Mouse (Mus musculus): ENCODE data around the gene Mcts2. TPM values are rescaled to one million over a fixed set of nuclear protein-coding genes. Genes with fewer than 3 reads are reported as not detected.
A peak's percentile ranks its signal among the peaks of the same experiment; 100 is the strongest.
"Not testable (repeated sequence)": the region's sequence is repeated elsewhere in the genome, so short reads cannot be mapped to it uniquely, and the experiment has no call there.

The Mcts2 gene
- total RNA-seq (2021) (10 to 100 TPM; 26.7 to 32.9 TPM), polyA plus RNA-seq (2012; rRNA removed) (1.9 and 2.3 TPM in 2 replicates)
- long read RNA-seq, transcript Mcts2-201 (1 exons, 912 nt), result major isoform, 10 of 10 reads
- long read RNA-seq, partial matches to known transcripts, result 0 of 10 reads
- long read RNA-seq, other reads (novel, unspliced or antisense), result 0 of 10 reads

DNA sequence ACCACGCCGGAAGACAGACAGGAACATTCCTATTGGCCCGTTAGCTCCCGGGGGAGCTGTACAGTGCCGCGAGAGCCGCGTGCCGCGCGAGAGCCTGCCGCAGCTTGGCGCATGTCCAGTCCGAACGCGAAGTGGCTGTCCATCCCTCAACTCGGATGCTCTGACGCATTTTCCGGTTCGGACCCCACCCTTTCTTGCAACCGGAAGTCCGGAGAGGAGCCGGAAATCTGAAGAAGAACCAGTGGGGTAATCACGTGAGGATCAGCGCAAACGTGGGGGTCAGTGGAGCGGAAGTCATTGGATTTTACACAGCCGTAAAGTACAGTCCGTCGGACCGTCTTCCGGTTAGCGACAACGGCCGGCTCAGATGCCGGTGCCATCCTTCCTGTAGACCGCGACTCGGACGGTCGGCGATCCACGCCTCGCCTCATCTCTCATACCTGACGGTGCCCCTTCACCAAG lies at the start of gene Mcts2:
TSS of gene Mcts2 (plus strand) at position 230 of the 462 bp plus-strand sequence.
- DNase-seq, result peak; percentile 95

DNA sequence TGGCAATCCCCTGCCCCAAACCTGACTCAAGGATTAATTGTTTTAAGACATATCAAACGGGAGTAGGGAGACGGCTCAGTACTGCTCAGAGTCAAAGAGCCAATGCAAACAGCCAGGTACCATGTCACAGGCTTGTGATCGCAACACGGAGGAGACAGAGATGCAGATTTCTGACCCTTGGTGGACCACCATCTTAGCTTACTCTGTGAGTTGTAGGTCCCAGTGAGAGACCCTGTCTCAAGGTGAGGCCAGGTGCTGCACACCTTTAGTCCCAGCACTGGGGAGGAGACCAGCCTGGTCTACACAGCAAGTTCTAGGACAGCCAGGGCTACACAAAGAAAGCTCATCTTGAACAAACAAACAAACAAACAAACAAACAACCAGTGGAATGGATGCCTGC lies 49.5 kb upstream of the Mcts2 start:
- DNase-seq, result no peak

DNA sequence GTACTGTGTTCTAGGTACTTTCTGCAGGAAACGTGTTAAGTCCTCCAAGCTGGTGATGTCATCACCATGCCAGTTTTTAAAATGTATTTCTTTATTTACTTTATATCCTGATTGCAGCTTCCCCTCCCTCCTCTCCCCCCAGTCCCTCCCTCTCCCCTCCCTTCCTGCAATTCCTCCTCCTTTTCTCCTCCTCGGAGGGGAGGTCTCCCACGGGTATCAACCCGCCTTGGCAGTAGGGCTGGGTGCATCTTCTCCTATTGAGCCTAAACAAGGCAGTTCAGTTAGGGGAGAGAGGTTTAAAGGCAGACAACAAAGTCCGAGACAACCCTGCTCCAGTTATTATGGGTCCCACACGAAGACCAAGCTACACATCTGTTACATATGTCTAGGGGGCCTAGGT lies 48.0 kb upstream of the Mcts2 start:
- no peak for DNase-seq

DNA sequence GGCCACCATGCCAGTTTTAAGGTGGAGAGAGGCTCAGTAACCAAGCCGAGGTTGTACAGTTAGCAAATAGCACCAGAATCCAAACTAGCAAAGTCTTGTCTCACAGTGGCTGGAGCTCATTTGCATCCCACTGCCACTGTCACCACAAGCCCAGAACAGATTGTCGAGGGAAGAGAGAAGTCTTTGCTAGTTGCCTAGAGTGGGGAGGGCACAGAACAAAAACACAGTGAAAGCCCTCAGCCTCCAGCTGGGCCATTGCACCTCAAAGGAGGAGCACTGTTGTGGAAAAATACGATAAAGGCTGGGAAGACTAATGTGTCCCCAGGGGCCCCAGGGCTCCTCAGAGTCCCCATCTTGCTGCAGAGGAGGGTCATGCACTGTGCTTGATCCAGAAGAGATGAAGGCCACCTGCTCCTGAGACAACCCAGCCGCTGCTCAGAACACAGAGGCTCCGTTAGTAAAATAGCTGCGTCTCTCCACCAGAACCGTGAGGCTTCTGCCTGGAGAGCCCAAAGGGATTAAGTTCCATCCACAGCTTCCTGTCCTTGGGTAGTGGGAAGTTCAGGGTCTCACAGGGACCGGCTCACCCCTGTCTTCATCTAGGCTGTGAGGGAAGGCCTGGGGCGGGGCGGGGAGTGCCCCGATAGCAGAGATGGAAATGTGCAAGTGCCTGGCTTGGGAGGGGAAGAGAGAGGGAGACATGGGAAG lies 47.3 kb upstream of the Mcts2 start:
- no peak for DNase-seq

DNA sequence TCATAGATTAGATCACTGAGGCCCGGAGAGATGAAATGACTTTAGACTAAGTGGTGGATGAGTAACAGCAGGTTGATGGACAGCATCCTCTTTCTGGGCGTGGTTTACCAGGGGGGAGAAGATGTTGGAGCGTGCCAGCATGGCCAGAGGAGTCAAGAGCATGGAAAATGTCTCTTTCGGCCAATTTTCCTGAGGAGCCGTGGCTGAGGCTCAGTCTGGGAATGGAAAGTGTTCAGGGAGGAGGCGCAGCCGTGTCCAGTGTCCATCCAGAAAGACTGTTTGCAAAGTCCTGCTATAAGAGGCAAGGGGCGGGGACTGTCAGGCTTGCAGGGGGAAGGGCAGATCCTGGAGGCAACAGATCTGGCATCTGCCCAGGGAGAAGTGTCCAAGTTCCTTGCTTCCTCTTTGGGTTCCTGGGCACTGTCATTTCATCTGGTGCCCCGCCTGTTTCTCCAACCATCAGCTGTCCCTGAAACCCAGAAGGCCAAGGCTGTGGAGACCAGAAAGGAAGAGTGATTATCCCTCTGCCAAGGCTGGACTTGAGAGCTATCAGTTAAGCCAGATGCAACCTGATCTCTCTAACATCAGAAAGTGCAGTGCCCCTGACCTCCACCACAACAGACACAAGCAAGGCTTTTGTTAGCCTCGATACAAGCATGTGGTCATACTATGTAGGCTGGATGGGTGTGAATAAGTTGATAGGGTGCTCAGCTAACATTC lies 33.8 kb upstream of the Mcts2 start:
- DNase-seq, result peak; percentile 88

DNA sequence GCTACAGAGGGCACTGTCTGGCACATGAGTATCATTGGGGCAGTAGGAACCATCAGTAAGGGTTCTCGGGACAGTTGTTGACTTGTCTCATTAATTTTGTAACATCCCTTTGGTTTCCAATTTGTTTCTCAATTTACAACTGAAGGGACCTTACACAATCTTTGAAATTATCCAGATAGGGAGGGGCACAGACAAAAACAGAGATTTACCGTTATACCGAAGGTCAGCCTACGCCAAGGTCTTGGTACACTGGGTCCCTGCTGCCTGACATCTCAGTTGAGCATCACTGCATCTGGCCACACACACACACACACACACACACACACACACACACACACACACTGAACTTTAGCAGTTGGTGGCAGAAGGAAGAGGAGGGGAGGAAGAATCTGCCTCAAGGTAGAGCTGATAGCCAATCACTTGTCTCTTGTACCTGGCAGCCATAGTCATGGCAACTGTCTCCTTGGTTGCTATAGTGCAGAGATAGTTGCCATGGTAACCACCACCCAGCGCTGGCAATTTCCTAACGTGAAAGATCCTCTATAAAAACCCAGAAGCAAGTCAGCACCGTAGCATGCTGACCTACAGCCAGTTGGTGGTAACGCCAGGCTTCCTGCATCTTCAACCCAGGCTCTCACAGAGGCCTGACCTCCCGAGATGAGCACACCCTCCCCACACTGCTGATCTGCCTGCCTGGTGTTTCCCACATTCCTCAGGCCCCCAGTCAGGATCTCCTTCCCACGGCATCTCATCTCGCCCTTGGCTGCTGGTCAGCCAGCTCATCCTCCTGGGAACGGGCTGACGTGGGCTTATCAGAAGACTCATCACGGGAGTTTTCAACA lies 32.7 kb upstream of the Mcts2 start:
- peak; percentile 87 for DNase-seq

DNA sequence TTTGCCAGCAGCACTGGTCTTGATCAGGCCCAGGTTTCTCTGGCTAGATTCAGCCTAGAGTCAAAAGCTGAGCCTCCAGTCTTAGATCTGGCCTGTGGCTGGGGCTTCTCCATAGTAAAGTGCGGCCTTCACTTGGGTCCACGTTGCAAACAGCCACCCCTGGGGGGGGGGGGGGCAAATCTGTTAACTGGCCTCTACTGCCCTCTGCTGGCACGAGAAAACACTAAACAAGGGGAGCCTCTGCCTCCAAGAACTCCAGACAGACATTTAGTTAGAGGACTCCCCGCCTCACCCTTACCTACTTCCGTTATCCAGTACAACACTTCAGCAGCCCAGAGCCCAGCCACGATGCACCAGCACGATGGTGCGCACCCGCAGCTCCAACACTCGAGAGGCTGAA lies 29.4 kb upstream of the Mcts2 start:
- no peak for DNase-seq

DNA sequence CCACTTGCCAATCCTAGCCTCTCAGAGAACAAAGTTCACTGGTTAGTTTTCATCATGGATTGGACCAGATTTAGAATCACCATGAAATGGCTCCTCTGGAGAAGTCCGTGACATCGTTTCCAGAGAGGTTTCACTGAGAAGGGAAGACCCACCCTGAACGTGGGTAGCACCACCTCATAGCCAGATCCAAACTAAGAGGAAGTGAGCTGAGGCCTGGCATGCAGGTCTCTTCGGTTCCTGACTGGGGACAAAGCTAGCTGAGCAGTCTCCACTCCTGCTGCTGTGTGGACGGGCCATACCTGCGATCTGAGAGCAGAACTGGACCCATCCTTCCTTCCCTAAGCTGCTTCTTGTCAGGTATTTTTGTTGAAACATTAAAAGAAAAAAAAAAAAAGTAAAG lies 25.7 kb upstream of the Mcts2 start:
- DNase-seq, result no peak

DNA sequence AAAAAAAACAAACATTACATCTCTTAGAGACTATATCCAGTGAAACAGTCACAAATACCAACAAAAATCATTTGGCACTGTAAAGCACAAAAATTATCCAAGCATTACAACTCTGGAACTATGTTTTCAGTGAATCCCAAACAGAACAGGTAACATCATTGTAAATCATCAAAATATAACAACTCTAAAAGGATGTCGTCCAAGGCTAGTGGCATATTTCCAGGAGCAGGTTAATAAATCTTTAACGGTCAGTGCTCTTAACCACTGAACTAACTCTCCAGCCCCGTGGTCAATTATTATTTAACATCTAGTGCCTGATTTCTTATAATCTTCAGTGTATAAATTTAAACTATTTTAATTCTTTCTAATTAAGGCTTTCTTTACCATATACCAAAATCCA lies 20.6 kb upstream of the Mcts2 start:
- not testable (repeated sequence) for DNase-seq

DNA sequence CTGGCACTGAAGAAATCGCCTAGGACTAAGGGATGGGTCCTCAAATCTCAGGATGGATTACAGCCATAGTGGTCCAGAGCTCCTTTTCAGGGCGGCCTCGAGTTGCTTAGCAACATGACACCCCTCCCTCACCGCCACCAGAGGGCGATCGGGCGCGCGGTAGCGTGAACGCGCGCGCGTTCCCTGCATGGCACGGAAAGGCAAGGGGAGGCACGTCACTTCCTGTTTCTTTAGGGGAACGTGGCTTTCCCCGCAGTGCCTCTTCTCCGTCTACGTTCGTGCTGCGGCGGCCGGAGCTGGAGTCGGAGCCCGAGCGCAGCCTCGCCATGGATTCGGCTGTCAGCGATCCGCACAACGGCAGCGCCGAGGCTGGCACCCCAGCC lies 17.6 kb upstream of the Mcts2 start, which contains the start of gene H13:
TSS of gene H13 (plus strand) at position 206 of the 383 bp plus-strand sequence.
- peak; percentile 95 for DNase-seq

DNA sequence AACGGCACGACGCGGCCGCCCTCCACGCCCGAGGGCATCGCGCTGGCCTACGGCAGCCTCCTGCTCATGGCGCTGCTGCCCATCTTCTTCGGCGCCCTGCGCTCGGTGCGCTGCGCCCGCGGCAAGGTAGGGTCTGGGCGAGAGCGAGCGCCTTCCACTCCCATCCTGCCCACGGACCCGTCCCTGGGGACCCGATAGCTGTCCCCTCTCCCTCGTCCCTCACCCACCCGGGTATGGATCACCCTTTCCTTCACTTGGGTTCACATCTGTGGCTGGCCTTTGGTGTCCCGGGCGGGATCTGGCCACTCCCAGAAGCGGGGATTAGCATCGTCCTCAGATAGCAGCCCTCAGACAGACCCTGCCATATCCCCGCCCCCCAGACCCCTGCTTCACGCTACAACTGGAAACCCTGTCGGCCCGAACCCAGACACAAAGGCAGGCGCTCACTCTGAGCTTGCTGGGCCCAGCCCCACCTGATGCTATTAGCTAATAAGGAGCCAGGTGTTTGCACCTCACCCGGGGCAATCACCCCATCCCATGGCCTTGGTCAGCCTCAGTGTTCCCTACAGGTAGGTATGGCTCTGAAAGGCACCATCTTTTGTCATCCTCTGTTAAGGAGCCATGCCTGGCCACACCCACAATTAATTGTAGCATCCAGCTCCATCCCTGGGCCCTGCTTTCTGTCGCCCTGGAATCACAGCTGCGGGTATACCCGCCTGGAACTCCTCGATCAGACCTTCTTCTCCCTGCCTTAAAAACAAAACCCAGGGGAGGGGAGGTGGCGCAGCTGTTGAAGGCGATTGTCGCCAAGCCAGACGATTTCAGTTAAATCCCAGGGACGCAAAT lies 17.0 kb upstream of the Mcts2 start:
- DNase-seq, result peak; percentile 33

DNA sequence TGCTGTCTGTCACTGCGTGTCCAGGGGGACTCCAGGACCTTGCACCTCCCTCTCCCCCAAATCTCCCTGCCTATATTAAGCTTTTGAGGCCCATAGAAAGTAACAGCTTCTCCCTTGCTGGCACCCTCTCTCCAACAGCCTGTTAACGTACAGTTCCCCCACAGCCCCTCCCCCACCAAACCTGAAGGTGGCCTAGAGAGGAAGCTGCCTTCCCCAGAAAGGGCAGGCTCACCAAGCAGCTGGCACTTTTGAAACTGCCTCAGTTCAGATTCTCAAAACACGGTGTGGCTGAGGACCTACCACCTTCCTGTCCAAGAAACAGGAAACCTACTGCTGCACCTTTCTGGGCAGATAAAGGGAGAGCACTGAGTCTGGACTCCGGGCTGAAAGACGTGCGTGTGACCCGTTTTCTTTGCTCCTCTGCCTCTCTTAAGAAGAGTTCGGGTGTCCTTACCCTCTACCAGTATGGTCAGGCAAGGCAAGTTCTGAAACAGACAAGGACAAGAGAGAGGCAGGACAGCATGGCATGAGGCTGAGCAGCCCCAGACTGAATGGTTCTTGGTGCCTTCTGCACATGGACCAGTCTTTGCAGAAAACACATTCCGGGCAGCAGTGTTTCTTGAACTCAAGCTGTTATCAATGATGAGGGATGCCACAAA lies 15.7 kb upstream of the Mcts2 start:
- no peak for DNase-seq

DNA sequence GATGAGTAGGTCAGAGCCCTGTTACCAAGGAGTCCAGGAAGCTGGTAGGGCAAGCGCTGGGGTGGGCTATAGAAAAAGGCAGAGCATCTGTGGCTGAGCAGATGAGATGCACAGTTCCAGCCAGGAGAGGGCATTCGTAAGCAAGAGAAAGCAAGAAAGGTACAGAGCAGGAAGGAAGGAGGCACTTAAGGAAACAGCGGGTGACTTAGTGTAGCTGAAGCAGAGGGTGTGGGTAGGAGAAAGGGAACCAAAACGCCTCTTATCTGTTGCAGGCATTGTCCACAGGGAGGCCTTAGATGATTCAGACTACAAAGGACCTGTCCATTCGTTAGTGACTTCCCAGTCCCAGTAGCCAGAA lies 15.2 kb upstream of the Mcts2 start:
- DNase-seq, result no peak

DNA sequence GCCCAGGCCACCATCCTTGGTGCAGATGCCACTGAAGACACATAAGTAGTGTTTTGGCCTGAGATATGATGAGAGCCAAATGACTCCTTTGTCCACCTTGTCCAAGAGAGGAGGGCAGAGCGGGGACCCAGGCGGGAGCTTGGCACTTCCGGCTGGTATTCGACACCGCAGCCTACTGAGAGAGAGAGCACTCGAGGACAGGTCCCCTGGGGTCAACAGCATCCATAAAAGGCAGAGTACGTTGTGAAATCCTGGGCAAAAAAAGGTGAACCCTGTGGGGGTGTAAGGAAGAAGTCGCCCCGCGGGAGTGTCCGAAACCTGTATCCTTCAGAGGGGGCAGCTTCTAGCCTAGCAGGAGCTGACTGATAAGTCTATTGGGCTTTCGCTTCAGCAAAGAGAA lies 14.7 kb upstream of the Mcts2 start:
- DNase-seq, result peak; percentile 36

DNA sequence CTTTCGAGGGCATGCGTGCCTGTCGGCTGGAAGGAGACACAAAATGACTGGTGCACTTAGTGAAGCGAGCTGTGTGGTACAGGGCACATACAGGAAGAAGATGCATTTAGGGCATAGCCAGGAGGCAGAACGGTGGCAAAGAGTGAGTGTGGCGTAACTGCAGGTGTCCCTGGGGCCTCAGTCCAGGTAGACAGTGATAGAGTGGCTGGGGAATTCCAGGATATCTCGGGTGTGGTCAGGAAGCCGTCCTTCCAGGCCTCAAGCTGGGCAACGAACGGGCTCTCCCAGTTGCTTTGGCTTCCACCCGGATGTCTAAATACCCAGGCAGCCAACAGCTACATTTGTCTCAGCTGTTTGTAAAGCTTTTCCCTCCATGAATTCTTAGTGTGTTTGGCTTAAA lies 12.7 kb upstream of the Mcts2 start:
- DNase-seq, result no peak

DNA sequence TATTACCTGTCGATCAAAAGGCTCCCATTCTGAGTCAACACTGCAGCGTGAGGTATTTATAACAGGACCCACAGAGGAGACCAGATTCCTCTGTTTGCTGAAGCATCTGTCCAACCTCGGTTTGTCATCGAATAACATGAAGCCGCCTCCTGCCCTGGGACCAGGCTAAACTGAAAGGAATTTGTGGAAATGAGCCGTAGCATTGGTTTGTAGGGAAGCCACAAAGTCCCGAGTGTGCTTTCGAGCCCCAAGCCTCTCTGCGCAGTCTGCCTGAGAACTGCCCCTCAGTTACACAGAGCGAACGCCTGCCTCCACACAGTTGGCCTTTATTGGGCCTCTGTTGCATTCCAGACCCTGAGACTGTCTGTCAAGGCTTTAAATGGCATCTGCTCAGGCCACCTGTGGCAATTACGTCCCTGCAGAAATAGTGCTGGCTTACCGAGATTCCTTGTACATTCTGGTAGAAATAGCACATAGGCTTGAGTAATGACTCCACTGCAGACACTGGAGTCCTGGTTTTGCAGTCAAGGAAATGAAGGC lies 11.5 kb upstream of the Mcts2 start:
- DNase-seq, result no peak

DNA sequence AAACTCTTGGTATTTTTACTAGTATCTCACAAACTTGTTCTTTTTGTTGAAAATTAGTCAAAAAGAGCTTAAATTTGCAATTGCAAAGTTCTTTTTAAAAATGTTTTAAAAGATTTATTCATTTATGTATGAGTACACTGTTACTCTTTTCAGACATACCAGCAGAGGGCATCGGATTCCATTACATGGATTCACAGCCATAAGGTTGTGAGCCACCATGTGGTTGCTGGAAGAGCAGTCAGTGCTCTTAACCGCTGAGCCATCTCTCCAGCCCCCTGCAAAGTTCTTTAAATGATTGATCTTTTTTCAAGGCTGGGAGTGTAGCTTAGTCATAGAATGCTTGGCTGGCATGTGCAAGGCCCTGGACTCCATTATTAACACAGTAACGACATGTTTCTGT lies 8.5 kb upstream of the Mcts2 start:
- peak; percentile 64 for DNase-seq

DNA sequence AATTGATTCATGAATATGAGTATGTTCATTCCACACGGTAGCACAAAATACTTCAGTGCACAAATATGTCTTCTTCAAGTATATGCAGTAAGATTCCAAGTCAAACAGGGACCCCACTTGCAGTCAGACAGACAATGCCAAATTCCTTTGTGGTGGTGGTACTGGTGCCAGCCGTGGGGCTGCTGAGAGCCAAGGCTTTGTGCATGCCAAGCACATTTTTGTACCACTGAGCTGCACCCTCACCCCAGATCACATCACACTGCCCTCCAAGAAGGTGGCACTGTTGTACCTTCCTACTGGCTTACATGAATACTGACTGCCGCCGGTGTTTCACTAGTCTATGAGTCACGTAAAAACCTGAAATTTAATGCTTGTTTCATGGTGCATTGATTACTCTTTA lies 7.9 kb upstream of the Mcts2 start:
- no peak for DNase-seq

DNA sequence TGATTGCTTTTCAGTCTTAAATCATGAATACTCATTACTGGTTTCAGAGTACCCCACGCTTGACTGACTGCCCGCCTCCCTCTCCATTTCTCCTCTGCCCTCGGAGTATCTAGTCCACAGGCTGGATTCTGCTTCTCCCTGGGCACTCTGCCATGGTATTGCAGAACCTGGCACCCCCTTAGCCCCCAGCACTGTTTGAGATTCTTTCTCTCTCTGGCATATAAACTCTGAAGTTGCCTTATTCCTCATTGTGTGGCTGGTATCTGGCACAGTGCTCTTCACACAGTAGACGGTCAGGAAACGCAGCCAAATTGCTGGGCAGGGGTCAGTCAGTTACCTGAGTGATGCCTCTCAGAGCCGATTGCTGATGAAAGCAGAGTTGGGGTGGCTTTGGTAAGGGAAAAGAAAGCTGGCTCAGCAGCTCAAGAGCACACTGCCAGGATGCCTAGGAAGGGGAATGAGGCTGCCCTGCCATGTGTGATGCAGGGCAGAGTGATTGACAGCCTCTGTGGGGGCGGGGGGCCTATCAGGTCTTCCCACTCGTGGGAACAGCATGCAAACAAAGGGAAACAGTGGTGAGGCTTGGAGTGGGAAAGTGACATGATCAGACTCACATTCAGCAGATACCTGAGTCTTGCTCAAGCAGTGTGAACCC lies 7.0 kb upstream of the Mcts2 start:
- no peak for DNase-seq

DNA sequence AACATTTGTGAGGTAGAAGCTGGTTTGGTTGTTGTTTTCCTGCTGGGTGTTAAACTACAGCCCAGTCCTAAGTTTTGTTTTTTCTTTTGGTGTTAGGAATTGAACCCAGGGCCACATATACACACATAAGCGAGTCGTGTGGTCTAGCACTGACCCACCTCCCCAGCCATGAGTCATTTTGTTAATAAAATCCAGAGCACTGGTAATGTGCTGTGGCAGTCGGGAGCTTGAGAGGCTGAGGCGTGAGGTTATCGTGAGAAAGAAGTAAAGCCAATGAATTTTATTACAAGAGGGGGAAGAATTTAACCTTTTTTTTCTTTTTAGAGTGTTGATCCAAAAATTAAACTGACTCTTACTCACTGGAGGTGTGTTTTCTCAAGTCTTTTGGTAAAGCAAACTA lies 3.7 kb upstream of the Mcts2 start:
- no peak for DNase-seq

Measured in adrenal gland, adult 2 months (tissue).